Mouse (Mus musculus) thymus, adult 2 months (tissue): ENCODE data around the gene Rrp7a.

Experiments
- CTCF ChIP-seq: fragments of 200-500 bp; IDR thresholded peaks from 2 replicates; pipeline ENCODE4 v1.5.1; 2012; ENCODE audit warnings: mild to moderate bottlenecking, control low read depth, low read length, moderate library complexity, borderline replicate concordance; ENCODE audit not compliant: control insufficient read depth, poor library complexity, insufficient read depth; ENCODE audit errors: extremely low read depth
- POLR2A ChIP-seq: fragments of 200-500 bp; IDR thresholded peaks from 2 replicates; pipeline ENCODE4 v1.6.1; 2012; ENCODE audit warnings: mild to moderate bottlenecking, low read length, control low read depth, moderate library complexity; ENCODE audit not compliant: control insufficient read depth, poor library complexity, insufficient read depth; ENCODE audit errors: extremely low read depth

DNA sequence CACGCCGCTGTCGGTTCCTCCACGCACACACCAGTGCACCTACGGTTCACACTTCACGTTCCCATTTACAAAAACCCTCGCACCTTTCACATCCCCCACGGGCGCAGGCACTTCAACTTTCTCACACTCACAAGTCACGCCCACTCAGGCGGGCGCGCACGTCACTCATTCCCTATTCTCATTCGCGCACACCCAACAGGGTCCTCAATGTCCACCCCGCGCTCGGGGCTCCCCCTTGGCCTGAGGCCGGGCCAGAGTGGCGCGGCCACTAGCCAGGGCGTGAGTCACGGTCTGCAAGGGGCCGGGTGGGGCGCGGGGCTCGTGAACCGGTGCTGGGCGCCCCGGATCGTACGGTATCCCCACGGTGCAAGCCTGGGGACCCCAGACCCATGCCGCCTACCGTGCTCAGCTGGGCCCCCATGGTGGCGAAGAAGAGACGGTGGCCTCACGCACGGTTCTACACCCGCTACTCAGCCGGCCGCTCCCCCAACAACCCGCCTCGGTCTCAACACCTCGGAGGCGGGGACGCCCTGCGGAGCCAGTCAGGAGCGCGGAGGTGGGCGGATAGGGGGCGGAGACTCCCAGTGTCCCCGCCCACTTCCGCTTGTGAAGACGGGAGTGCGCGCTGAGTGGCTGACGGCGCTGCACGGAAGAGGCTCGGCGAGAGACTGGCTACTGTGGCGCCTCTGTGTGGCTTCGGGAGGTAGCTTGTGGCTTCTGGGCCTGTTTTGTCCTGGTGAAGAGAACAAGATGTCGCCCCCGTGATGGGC lies 49.3 kb upstream of the Rrp7a start:
- TF ChIP-seq CTCF (peak; percentile 62; the same call in 1 of the 2 replicates), POLR2A (peak; percentile 89)
